Mouse (Mus musculus): ENCODE results near the gene Saxo2.

- TF ChIP-seq CTCF (IDR thresholded peaks at IDR 0.05; ENCODE audit: extremely low read depth, insufficient read length, insufficient replicate concordance, low read depth, low read length) (no peak), POLR2A (IDR thresholded peaks at IDR 0.05; ENCODE audit: low read depth, low read length) (no peak)
Measured at GRCm38 (mm10) chr7:82602008-82602407, 46.3 kb downstream of the Saxo2 start.
